Mouse (Mus musculus) hindbrain, embryonic 13.5 days (tissue): ENCODE results near the gene Tars2. TPM values are rescaled to one million over a fixed set of nuclear protein-coding genes. Genes with fewer than 3 reads are reported as not detected.
"Not testable (repeated sequence)": the region's sequence is repeated elsewhere in the genome, so short reads cannot be mapped to it uniquely, and the experiment has no call there.

Experiments used
- ATAC-seq: fragments of 200-750 bp; cut with Nextera tagmentation; 2 replicates; pipeline ENCODE4 v1.8.0; 2017; ENCODE audit warnings: moderate TSS enrichment; ENCODE audit not compliant: low FRiP score
- H3K27ac ChIP-seq: fragments of 300-500 bp; sonication (generic); 2 replicates; pipeline ENCODE4 v1.5.1; 2015; ENCODE audit warnings: inconsistent platforms, mild to moderate bottlenecking, moderate library complexity
- H3K27me3 ChIP-seq: fragments of 300-500 bp; sonication (generic); 2 replicates; pipeline ENCODE4 v1.6.1; 2015; ENCODE audit warnings: mild to moderate bottlenecking, inconsistent platforms
- H3K36me3 ChIP-seq: fragments of 300-500 bp; sonication (generic); 2 replicates; pipeline ENCODE4 v1.6.1; 2015; ENCODE audit warnings: mild to moderate bottlenecking, inconsistent platforms
- H3K4me1 ChIP-seq: fragments of 300-500 bp; sonication (generic); replicated peaks from 2 replicates; pipeline ENCODE4 v1.6.1; 2015; ENCODE audit warnings: inconsistent platforms
- H3K4me2 ChIP-seq: fragments of 300-500 bp; sonication (generic); 2 replicates; pipeline ENCODE4 v1.6.1; 2015; ENCODE audit warnings: inconsistent platforms, mild to moderate bottlenecking, moderate library complexity
- H3K4me3 ChIP-seq: fragments of 300-500 bp; sonication (generic); 2 replicates; pipeline ENCODE4 v1.5.1; 2015; ENCODE audit warnings: mild to moderate bottlenecking, inconsistent platforms
- H3K9ac ChIP-seq: fragments of 300-500 bp; sonication (generic); 2 replicates; pipeline ENCODE4 v1.6.1; 2015; ENCODE audit warnings: mild to moderate bottlenecking, inconsistent platforms
- H3K9me3 ChIP-seq: fragments of 300-500 bp; sonication (generic); 2 replicates; pipeline ENCODE4 v1.6.1; 2016; ENCODE audit warnings: inconsistent platforms
- WGBS: fragments of 180-500 bp; shearing (Covaris S2); methylation state at CpG from one replicate; pipeline ENCODE4 v1.1.7; 2015; 5-methylcytosine and 5-hydroxymethylcytosine counted together
- polyA plus RNA-seq: library from polyadenylated mRNA; unstranded; fragments of >200 nt; fragmentation: Nextera tagmentation; extraction: Ambion mirVana; gene quantifications from 2 replicates; pipeline ENCODE4 v1.2.1, GENCODE M21; 2015

Tars2 gene
- 41.0 and 44.9 TPM in 2 replicates for polyA plus RNA-seq

DNA sequence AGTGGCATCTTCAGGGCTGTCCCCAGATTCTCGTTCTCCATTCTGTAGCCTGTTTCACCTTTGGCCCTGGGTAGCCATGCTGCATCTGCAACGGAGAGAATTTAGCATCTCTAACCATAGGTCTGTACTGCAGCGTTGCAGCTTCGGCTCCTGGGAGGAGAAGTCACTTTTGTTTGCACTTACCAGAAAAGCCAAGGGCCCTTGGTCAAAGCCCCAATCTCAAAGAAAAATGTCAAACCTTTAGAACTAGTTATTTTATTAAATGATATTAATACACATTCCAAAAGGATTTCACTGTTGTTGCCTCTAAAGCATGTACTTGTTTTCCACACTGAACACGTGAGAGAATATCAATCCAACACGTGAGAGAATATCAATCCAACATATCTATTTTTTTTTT, at the start of gene Tars2:
Tars2 (minus strand) TSS at position 101 of the 400 bp plus-strand sequence.
- Histone ChIP-seq H3K9me3 (no peaks in the 10 kb centered on the region), H3K4me3 (no peak within 1 kb of the TSS), H3K9ac (no peak within 1 kb of the TSS), H3K27ac (no peak within 1 kb of the TSS), H3K36me3 (peaks cover 20% of the 10 kb centered on the region), H3K4me2 (no peak within 1 kb of the TSS), H3K27me3 (no peaks in the 10 kb centered on the region), H3K4me1 (no peaks in the 10 kb centered on the region)
- WGBS = 86% methylated on average over 6 of the region's 6 CpGs
- no peak for ATAC-seq

- 65% methylated on average over 2 of the region's 2 CpGs for WGBS
- H3K27me3 ChIP-seq = no peaks in the 10 kb centered on the region
- no peak overlapping the region for H3K9ac ChIP-seq
- no peak for ATAC-seq
- no peaks in the 10 kb centered on the region for H3K9me3 ChIP-seq
- no peak overlapping the region for H3K4me2 ChIP-seq
- no peak overlapping the region for H3K4me3 ChIP-seq
- peaks cover 20% of the 10 kb centered on the region for H3K36me3 ChIP-seq
- no peak overlapping the region for H3K27ac ChIP-seq
- no peaks in the 10 kb centered on the region for H3K4me1 ChIP-seq
Observed at GRCm38 (mm10) chr3:95808384-95808783, 48.4 kb upstream of the Tars2 start.

GRCm38 (mm10) chr3:95807630-95808029, 47.6 kb upstream of the Tars2 start:
- not testable (repeated sequence) for H3K9me3 ChIP-seq, H3K4me1 ChIP-seq, H3K9ac ChIP-seq, ATAC-seq, H3K27ac ChIP-seq, H3K4me2 ChIP-seq, H3K4me3 ChIP-seq, H3K27me3 ChIP-seq
- peaks cover 20% of the 10 kb centered on the region for H3K36me3 ChIP-seq
- 94% methylated on average over 5 of the region's 6 CpGs for WGBS

DNA sequence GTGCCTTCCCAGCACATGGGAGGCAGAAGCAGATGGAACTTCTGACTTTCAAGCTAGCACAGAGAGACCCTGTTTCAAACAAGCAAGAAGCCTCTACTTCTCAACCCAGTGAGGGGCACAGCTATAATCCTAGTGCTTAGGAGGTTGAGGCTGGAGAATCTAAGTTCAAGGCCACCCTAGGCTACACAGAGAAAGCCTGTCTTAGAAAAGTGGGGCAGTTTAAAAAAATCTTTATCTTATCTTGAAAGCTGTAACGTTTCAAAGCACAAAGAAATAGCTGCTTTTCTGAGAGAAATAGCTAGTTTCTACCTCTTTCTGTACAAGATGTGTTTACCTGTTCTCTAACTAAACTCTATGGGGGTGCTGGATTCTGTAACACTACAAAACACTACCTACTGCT, 46.7 kb upstream of the Tars2 start:
- no peak for ATAC-seq
- no peak overlapping the region for H3K4me3 ChIP-seq
- no peaks in the 10 kb centered on the region for H3K9me3 ChIP-seq
- no peak overlapping the region for H3K27ac ChIP-seq
- no peak overlapping the region for H3K4me2 ChIP-seq
- H3K9ac ChIP-seq = no peak overlapping the region
- no peaks in the 10 kb centered on the region for H3K27me3 ChIP-seq
- H3K36me3 ChIP-seq = peaks cover 16% of the 10 kb centered on the region
- H3K4me1 ChIP-seq = no peaks in the 10 kb centered on the region
- WGBS = 93% methylated on average over 1 of the region's 1 CpGs

GRCm38 (mm10) chr3:95803851-95804250, 43.8 kb upstream of the Tars2 start:
- H3K27me3 ChIP-seq = no peaks in the 10 kb centered on the region
- no peaks in the 10 kb centered on the region for H3K4me1 ChIP-seq
- no peak overlapping the region for H3K27ac ChIP-seq
- no peak for ATAC-seq
- peaks cover 16% of the 10 kb centered on the region for H3K36me3 ChIP-seq
- H3K4me2 ChIP-seq = no peak overlapping the region
- H3K4me3 ChIP-seq = no peak overlapping the region
- no peak overlapping the region for H3K9ac ChIP-seq
- H3K9me3 ChIP-seq = no peaks in the 10 kb centered on the region
- 96% methylated on average over 4 of the region's 4 CpGs for WGBS

- H3K4me3 ChIP-seq = no peak overlapping the region
- no peak overlapping the region for H3K27ac ChIP-seq
- no peaks in the 10 kb centered on the region for H3K27me3 ChIP-seq
- no peaks in the 10 kb centered on the region for H3K9me3 ChIP-seq
- 90% methylated on average over 4 of the region's 4 CpGs for WGBS
- no peak overlapping the region for H3K4me2 ChIP-seq
- no peaks in the 10 kb centered on the region for H3K36me3 ChIP-seq
- ATAC-seq = no peak
- no peaks in the 10 kb centered on the region for H3K4me1 ChIP-seq
- no peak overlapping the region for H3K9ac ChIP-seq
Observed at GRCm38 (mm10) chr3:95798756-95799155, 38.8 kb upstream of the Tars2 start.

GRCm38 (mm10) chr3:95794299-95794698, 34.3 kb upstream of the Tars2 start:
- WGBS = 90% methylated on average over 1 of the region's 1 CpGs
- H3K4me1 ChIP-seq = no peaks in the 10 kb centered on the region
- H3K9ac ChIP-seq = no peak overlapping the region
- no peak overlapping the region for H3K4me2 ChIP-seq
- H3K27ac ChIP-seq = no peak overlapping the region
- H3K4me3 ChIP-seq = no peak overlapping the region
- H3K27me3 ChIP-seq = no peaks in the 10 kb centered on the region
- no peaks in the 10 kb centered on the region for H3K9me3 ChIP-seq
- ATAC-seq = no peak
- H3K36me3 ChIP-seq = no peaks in the 10 kb centered on the region

GRCm38 (mm10) chr3:95793662-95794061, 33.7 kb upstream of the Tars2 start:
- Histone ChIP-seq H3K9me3 (no peaks in the 10 kb centered on the region), H3K4me3 (no peak overlapping the region), H3K9ac (no peak overlapping the region), H3K27me3 (no peaks in the 10 kb centered on the region), H3K4me2 (no peak overlapping the region), H3K4me1 (no peaks in the 10 kb centered on the region), H3K36me3 (no peaks in the 10 kb centered on the region), H3K27ac (no peak overlapping the region)
- ATAC-seq = no peak
- WGBS = 83% methylated on average over 2 of the region's 2 CpGs

DNA sequence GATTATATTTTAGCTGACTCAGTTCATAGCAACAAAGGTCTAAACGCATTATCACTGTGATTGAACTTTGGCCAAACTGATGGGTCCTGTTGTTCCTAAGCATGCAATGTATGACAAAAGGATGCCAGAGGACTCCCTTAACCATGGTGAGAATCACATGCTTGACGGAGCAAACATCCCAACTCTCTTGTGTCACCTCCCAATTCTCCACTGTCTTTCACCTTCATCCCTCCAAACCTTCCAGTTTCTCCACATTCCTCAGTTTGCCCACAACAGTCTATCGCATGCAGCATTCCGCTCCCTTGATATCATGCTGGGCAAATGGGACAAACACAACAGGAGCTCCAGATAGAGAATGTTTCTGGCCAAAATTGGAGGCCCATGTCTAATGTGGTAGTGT, 25.5 kb upstream of the Tars2 start:
- WGBS = 90% methylated on average over 4 of the region's 4 CpGs
- no peak overlapping the region for H3K4me2 ChIP-seq
- no peaks in the 10 kb centered on the region for H3K4me1 ChIP-seq
- H3K9ac ChIP-seq = no peak overlapping the region
- no peak for ATAC-seq
- peaks cover 56% of the 10 kb centered on the region for H3K36me3 ChIP-seq
- H3K9me3 ChIP-seq = no peaks in the 10 kb centered on the region
- no peaks in the 10 kb centered on the region for H3K27me3 ChIP-seq
- H3K4me3 ChIP-seq = no peak overlapping the region
- H3K27ac ChIP-seq = no peak overlapping the region

GRCm38 (mm10) chr3:95771985-95772384, 12.0 kb upstream of the Tars2 start:
- H3K27ac ChIP-seq = no peak overlapping the region
- no peak overlapping the region for H3K4me3 ChIP-seq
- no peak overlapping the region for H3K9ac ChIP-seq
- H3K4me2 ChIP-seq = no peak overlapping the region
- ATAC-seq = no peak
- no peaks in the 10 kb centered on the region for H3K9me3 ChIP-seq
- H3K27me3 ChIP-seq = no peaks in the 10 kb centered on the region
- peaks cover 68% of the 10 kb centered on the region for H3K36me3 ChIP-seq
- H3K4me1 ChIP-seq = no peaks in the 10 kb centered on the region

DNA sequence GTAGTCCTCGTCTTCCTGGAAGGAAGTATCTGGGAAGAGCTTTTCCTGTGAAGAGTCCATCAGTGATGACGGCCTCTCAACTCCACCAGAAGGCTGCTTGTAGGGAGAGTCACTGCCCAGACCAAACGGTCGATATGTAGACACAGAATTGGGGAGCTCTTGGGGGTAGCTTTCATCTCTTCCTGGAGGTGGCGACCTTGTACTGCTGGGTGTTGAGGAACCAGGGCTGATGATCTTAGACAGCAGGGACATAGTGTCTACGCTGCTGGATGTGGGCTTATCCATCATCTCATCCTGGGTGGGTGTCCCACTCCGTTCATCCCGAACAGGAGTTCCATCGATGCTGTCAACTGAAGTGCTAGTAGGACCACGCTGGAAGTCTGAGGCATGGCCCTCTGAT, 5.5 kb upstream of the Tars2 start:
- Histone ChIP-seq H3K4me1 (no peaks in the 10 kb centered on the region), H3K9me3 (no peaks in the 10 kb centered on the region), H3K4me3 (no peak overlapping the region), H3K27ac (no peak overlapping the region), H3K27me3 (no peaks in the 10 kb centered on the region), H3K4me2 (no peak overlapping the region), H3K36me3 (peaks cover 60% of the 10 kb centered on the region), H3K9ac (no peak overlapping the region)
- WGBS = 94% methylated on average over 10 of the region's 10 CpGs
- no peak for ATAC-seq

DNA sequence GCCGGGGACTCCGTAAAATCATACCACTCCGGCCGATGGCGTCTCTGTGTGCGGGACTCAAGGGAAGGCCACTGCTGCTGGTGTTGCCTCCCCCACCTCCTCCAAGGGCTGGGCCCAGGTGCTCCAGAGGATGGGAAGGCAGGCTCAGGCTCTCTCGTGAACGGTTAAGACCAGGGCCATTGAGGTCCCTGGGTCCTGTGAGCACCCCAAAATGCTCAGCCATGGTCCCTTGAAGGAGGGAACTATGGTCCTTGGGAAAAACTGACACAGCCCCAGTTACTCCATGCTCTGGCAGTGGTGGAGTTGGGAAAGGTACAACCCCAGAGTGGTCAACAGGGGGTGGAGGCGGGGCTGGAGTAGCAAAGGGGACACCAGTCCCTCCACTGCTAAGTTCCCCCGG, 3.8 kb upstream of the Tars2 start:
- ATAC-seq = no peak
- peaks cover 50% of the 10 kb centered on the region for H3K36me3 ChIP-seq

GRCm38 (mm10) chr3:95762961-95763360, 3.0 kb upstream of the Tars2 start:
- no peaks in the 10 kb centered on the region for H3K27me3 ChIP-seq
- ATAC-seq = no peak
- no peaks in the 10 kb centered on the region for H3K9me3 ChIP-seq
- peaks cover 41% of the 10 kb centered on the region for H3K36me3 ChIP-seq
- no peak overlapping the region for H3K9ac ChIP-seq
- WGBS = 44% methylated on average over 6 of the region's 6 CpGs
- H3K4me2 ChIP-seq = no peak overlapping the region
- no peaks in the 10 kb centered on the region for H3K4me1 ChIP-seq
- H3K27ac ChIP-seq = no peak overlapping the region
- no peak overlapping the region for H3K4me3 ChIP-seq

More for the DNA sequence above, 3.8 kb upstream of the Tars2 start:
- no peaks in the 10 kb centered on the region for H3K9me3 ChIP-seq
- no peaks in the 10 kb centered on the region for H3K27me3 ChIP-seq
- no peak overlapping the region for H3K27ac ChIP-seq
- WGBS = 72% methylated on average over 10 of the region's 10 CpGs
- no peak overlapping the region for H3K4me3 ChIP-seq
- H3K4me1 ChIP-seq = no peaks in the 10 kb centered on the region
- H3K4me2 ChIP-seq = no peak overlapping the region
- H3K9ac ChIP-seq = no peak overlapping the region

DNA sequence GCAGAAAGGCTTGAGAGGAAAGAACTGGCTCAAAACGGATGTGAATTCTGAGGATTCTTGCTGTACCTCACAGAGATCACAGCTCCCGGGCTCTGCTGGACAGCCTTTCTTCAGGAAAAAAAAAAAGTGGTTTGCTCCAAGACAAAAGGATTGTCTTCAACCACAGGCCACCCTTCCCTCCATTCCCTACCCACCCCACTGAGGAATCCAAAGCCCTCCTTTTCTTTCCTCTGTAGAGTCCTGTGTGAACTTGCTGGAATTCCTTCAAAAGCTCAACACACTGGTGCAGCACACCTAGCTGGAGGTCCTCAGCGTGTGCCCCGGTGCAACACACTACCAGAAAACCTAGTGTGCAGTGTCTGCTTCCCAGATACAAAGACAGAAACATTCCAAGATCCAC, 1.8 kb upstream of the Tars2 start:
- Histone ChIP-seq H3K4me3 (no peak overlapping the region), H3K4me1 (no peaks in the 10 kb centered on the region), H3K27ac (no peak overlapping the region), H3K9me3 (no peaks in the 10 kb centered on the region), H3K9ac (no peak overlapping the region), H3K36me3 (peaks cover 36% of the 10 kb centered on the region), H3K4me2 (no peak overlapping the region), H3K27me3 (no peaks in the 10 kb centered on the region)
- 52% methylated on average over 4 of the region's 4 CpGs for WGBS
- no peak for ATAC-seq
